Mouse (Mus musculus): ENCODE results near the gene Cmtm2b. TPM values are rescaled to one million over a fixed set of nuclear protein-coding genes. Genes with fewer than 3 reads are reported as not detected.
A peak's percentile ranks its signal among the peaks of the same experiment; 100 is the strongest.

Gene Cmtm2b
- polyA plus RNA-seq, 1 experiment from 2014 or later = not detected

GRCm38 (mm10) chr8:104342426-104342825 lies 20.4 kb downstream of the Cmtm2b start:
- Histone ChIP-seq H3K9ac (no peak overlapping the region), H3K4me1 (replicated peaks) (peaks cover 27% of the 10 kb centered on the region), H3K27me3 (peaks cover 17% of the 10 kb centered on the region; the same call in 1 of the 2 replicates), H3K4me3 (replicated peaks) (no peak overlapping the region), H3K4me2 (no peak overlapping the region), H3K36me3 (replicated peaks) (peaks cover 4% of the 10 kb centered on the region; the same call in 1 of the 2 replicates), H3K27ac (replicated peaks) (no peak overlapping the region), H3K9me3 (replicated peaks) (no peaks in the 10 kb centered on the region)
- 43% methylated on average over 5 of the region's 5 CpGs for WGBS (ENCODE audit: insufficient replicate concordance)
- no peak for ATAC-seq (ENCODE audit: insufficient read depth)

- Histone ChIP-seq H3K27ac (replicated peaks) (no peak overlapping the region), H3K4me3 (replicated peaks) (no peak overlapping the region), H3K9me3 (replicated peaks) (no peaks in the 10 kb centered on the region), H3K4me2 (no peak overlapping the region), H3K27me3 (peaks cover 17% of the 10 kb centered on the region; the same call in 1 of the 2 replicates), H3K36me3 (replicated peaks) (peaks cover 4% of the 10 kb centered on the region; the same call in 1 of the 2 replicates), H3K9ac (no peak overlapping the region), H3K4me1 (replicated peaks) (peaks cover 27% of the 10 kb centered on the region)
- 16% methylated on average over 7 of the region's 7 CpGs for WGBS (ENCODE audit: insufficient replicate concordance)
- ATAC-seq (ENCODE audit: insufficient read depth) = peak; percentile 39; the same call in 1 of the 2 replicates
Measured at GRCm38 (mm10) chr8:104343957-104344356, 21.9 kb downstream of the Cmtm2b start.

GRCm38 (mm10) chr8:104344622-104345021 lies 22.6 kb downstream of the Cmtm2b start:
- no peak overlapping the region for H3K9ac ChIP-seq
- H3K4me3 ChIP-seq (replicated peaks) = no peak overlapping the region
- no peak overlapping the region for H3K4me2 ChIP-seq
- no peak for ATAC-seq (ENCODE audit: insufficient read depth)
- H3K4me1 ChIP-seq (replicated peaks) = peaks cover 23% of the 10 kb centered on the region
- WGBS (ENCODE audit: insufficient replicate concordance) = 72% methylated on average over 5 of the region's 5 CpGs
- H3K36me3 ChIP-seq (replicated peaks) = peaks cover 4% of the 10 kb centered on the region; the same call in 1 of the 2 replicates
- H3K27ac ChIP-seq (replicated peaks) = no peak overlapping the region
- H3K9me3 ChIP-seq (replicated peaks) = no peaks in the 10 kb centered on the region
- H3K27me3 ChIP-seq = peaks cover 17% of the 10 kb centered on the region; the same call in 1 of the 2 replicates

- 0 out of 2 replicates have a peak, but pooled peaks cover 3% of the 10 kb centered on the region for H3K4me1 ChIP-seq (replicated peaks)
- H3K4me2 ChIP-seq = no peak overlapping the region
- H3K27me3 ChIP-seq = peaks cover under 1% of the 10 kb centered on the region; the same call in 1 of the 2 replicates
- H3K9ac ChIP-seq = no peak overlapping the region
- no peaks in the 10 kb centered on the region for H3K9me3 ChIP-seq (replicated peaks)
- no peak overlapping the region for H3K27ac ChIP-seq (replicated peaks)
- 55% methylated on average over 12 of the region's 12 CpGs for WGBS (ENCODE audit: insufficient replicate concordance)
- H3K36me3 ChIP-seq (replicated peaks) = peaks cover 4% of the 10 kb centered on the region; the same call in 1 of the 2 replicates
- no peak for ATAC-seq (ENCODE audit: insufficient read depth)
- H3K4me3 ChIP-seq (replicated peaks) = no peak overlapping the region
Measured at GRCm38 (mm10) chr8:104346706-104347105, 24.7 kb downstream of the Cmtm2b start.

GRCm38 (mm10) chr8:104348971-104349370 lies 26.9 kb downstream of the Cmtm2b start:
- H3K9me3 ChIP-seq (replicated peaks) = no peaks in the 10 kb centered on the region
- H3K9ac ChIP-seq = no peak overlapping the region
- H3K27me3 ChIP-seq = no peaks in the 10 kb centered on the region
- no peak overlapping the region for H3K4me2 ChIP-seq
- 74% methylated on average over 5 of the region's 5 CpGs for WGBS (ENCODE audit: insufficient replicate concordance)
- H3K27ac ChIP-seq (replicated peaks) = no peak overlapping the region; the same call in 1 of the 2 replicates
- no peak for ATAC-seq (ENCODE audit: insufficient read depth)
- no peak overlapping the region for H3K4me3 ChIP-seq (replicated peaks)
- no peaks in the 10 kb centered on the region for H3K4me1 ChIP-seq (replicated peaks)
- H3K36me3 ChIP-seq (replicated peaks) = peaks cover 4% of the 10 kb centered on the region; the same call in 1 of the 2 replicates

GRCm38 (mm10) chr8:104350047-104350446 lies 28.0 kb downstream of the Cmtm2b start:
- no peak overlapping the region for H3K4me3 ChIP-seq (replicated peaks)
- no peak for ATAC-seq (ENCODE audit: insufficient read depth)

GRCm38 (mm10) chr8:104353186-104353585 lies 31.2 kb downstream of the Cmtm2b start:
- no peak for ATAC-seq (ENCODE audit: insufficient read depth)
- no peak overlapping the region for H3K4me3 ChIP-seq (replicated peaks)
- no peak overlapping the region for H3K27ac ChIP-seq (replicated peaks)
- no peaks in the 10 kb centered on the region for H3K9me3 ChIP-seq (replicated peaks)
- no peak overlapping the region for H3K4me2 ChIP-seq
- H3K4me1 ChIP-seq (replicated peaks) = no peaks in the 10 kb centered on the region
- no peaks in the 10 kb centered on the region for H3K27me3 ChIP-seq
- H3K9ac ChIP-seq = no peak overlapping the region
- 0 out of 2 replicates have a peak, but pooled peaks cover 5% of the 10 kb centered on the region for H3K36me3 ChIP-seq (replicated peaks)
- 28% methylated on average over 5 of the region's 5 CpGs for WGBS (ENCODE audit: insufficient replicate concordance)

More at GRCm38 (mm10) chr8:104350047-104350446, 28.0 kb downstream of the Cmtm2b start:
- no peaks in the 10 kb centered on the region for H3K9me3 ChIP-seq (replicated peaks)
- no peak overlapping the region for H3K27ac ChIP-seq (replicated peaks)
- H3K27me3 ChIP-seq = no peaks in the 10 kb centered on the region
- no peak overlapping the region for H3K4me2 ChIP-seq
- 62% methylated on average over 13 of the region's 13 CpGs for WGBS (ENCODE audit: insufficient replicate concordance)
- H3K4me1 ChIP-seq (replicated peaks) = no peaks in the 10 kb centered on the region
- H3K36me3 ChIP-seq (replicated peaks) = peaks cover 9% of the 10 kb centered on the region; the same call in 1 of the 2 replicates
- H3K9ac ChIP-seq = no peak overlapping the region

GRCm38 (mm10) chr8:104354504-104354903 lies 32.5 kb downstream of the Cmtm2b start:
- H3K27ac ChIP-seq (replicated peaks) = no peak overlapping the region
- peak; percentile 18; the same call in 1 of the 2 replicates for ATAC-seq (ENCODE audit: insufficient read depth)

GRCm38 (mm10) chr8:104358637-104359036 lies 36.6 kb downstream of the Cmtm2b start:
- Histone ChIP-seq H3K9me3 (replicated peaks) (no peaks in the 10 kb centered on the region), H3K36me3 (replicated peaks) (0 out of 2 replicates have a peak, but pooled peaks cover 5% of the 10 kb centered on the region), H3K27me3 (no peaks in the 10 kb centered on the region), H3K9ac (no peak overlapping the region), H3K27ac (replicated peaks) (no peak overlapping the region), H3K4me1 (replicated peaks) (peaks cover 4% of the 10 kb centered on the region; the same call in 1 of the 2 replicates), H3K4me3 (replicated peaks) (no peak overlapping the region), H3K4me2 (no peak overlapping the region)
- no peak for ATAC-seq (ENCODE audit: insufficient read depth)
- WGBS (ENCODE audit: insufficient replicate concordance) = 65% methylated on average over 3 of the region's 3 CpGs

More at GRCm38 (mm10) chr8:104354504-104354903, 32.5 kb downstream of the Cmtm2b start:
- WGBS (ENCODE audit: insufficient replicate concordance) = 72% methylated on average over 10 of the region's 10 CpGs
- Histone ChIP-seq H3K36me3 (replicated peaks) (0 out of 2 replicates have a peak, but pooled peaks cover 5% of the 10 kb centered on the region), H3K4me2 (no peak overlapping the region), H3K4me1 (replicated peaks) (peaks cover under 1% of the 10 kb centered on the region; the same call in 1 of the 2 replicates), H3K9me3 (replicated peaks) (no peaks in the 10 kb centered on the region), H3K27me3 (no peaks in the 10 kb centered on the region), H3K9ac (no peak overlapping the region), H3K4me3 (replicated peaks) (no peak overlapping the region)

GRCm38 (mm10) chr8:104359778-104360456 lies 37.9 kb downstream of the Cmtm2b start:
- Histone ChIP-seq H3K27me3 (no peaks in the 10 kb centered on the region), H3K9me3 (replicated peaks) (no peaks in the 10 kb centered on the region), H3K9ac (no peak overlapping the region), H3K27ac (replicated peaks) (0 out of 2 replicates have a peak overlapping the region, but pooled peaks have one; percentile 5), H3K36me3 (replicated peaks) (no peaks in the 10 kb centered on the region), H3K4me1 (replicated peaks) (peaks cover 4% of the 10 kb centered on the region; the same call in 1 of the 2 replicates), H3K4me3 (replicated peaks) (no peak overlapping the region), H3K4me2 (no peak overlapping the region)
- WGBS (ENCODE audit: insufficient replicate concordance) = 65% methylated on average over 15 of the region's 15 CpGs
- ATAC-seq (ENCODE audit: insufficient read depth) = no peak

- no peak overlapping the region for H3K9ac ChIP-seq
- no peak overlapping the region for H3K4me2 ChIP-seq
- 0 out of 2 replicates have a peak, but pooled peaks have one; percentile 25 for ATAC-seq (ENCODE audit: insufficient read depth)
- no peaks in the 10 kb centered on the region for H3K36me3 ChIP-seq (replicated peaks)
- no peaks in the 10 kb centered on the region for H3K27me3 ChIP-seq
- 76% methylated on average over 9 of the region's 9 CpGs for WGBS (ENCODE audit: insufficient replicate concordance)
- no peak overlapping the region for H3K27ac ChIP-seq (replicated peaks)
- 0 out of 2 replicates have a peak, but pooled peaks cover 3% of the 10 kb centered on the region for H3K4me1 ChIP-seq (replicated peaks)
- no peaks in the 10 kb centered on the region for H3K9me3 ChIP-seq (replicated peaks)
- no peak overlapping the region for H3K4me3 ChIP-seq (replicated peaks)
Measured at GRCm38 (mm10) chr8:104365695-104366094, 43.7 kb downstream of the Cmtm2b start.
